Mouse (Mus musculus): ENCODE data around the gene Mettl6. TPM values are rescaled to one million over a fixed set of nuclear protein-coding genes. Genes with fewer than 3 reads are reported as not detected.

Mettl6 gene
- total RNA-seq, 2 experiments from 2014 or later = 8.6 to 11.7 TPM

DNA sequence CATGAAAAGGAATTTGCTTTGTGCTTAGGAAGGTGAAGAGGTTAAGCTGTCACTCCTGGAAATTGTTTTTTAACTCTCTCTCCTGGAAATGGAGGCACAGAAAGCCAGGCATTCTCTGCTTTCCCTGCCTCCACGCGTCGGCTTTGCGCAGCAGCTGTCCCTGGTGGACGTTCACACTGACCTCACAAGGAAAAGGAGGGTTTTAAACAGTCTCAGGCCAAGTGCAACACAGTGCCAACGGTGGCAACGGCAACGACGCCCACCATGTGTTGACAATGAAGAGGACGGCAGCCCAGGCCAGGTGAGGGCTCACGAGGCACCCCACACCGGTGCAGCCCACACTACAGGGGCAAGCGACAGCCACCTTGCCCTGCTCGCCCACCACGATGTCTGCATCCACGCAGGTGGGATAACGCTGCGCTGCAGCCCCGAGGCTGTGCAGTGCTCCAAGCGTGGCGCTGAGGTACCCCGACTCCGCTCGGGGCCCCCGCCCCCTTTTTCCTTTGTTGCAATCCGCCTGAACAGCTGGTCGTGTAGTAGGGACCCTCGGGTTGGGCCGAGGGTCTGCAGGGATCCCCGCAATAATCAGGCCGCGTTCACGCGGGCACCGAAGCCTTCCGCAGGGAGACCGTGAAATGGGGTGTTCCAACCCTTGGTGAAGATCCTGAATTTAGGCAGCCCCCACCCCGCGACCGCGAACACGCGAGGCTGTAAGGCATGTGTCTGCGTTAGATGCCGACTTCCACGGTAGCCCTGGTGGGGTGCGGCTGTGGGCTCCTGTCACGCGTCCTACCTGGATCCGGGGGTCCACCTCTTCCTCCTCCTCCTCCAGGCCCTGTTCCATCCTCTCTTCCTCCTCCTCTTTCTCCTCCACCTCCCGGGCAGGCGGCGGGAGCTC lies 59.6 kb downstream of the Mettl6 start:
- intact Hi-C loops (cut with DNase I) = loop anchor here (2.0 kb wide), 1 partner anchor 20 kb away; no protein-coding TSS in a partner anchor
- no peak for DNase-seq (ENCODE audit: low spot score)

DNA sequence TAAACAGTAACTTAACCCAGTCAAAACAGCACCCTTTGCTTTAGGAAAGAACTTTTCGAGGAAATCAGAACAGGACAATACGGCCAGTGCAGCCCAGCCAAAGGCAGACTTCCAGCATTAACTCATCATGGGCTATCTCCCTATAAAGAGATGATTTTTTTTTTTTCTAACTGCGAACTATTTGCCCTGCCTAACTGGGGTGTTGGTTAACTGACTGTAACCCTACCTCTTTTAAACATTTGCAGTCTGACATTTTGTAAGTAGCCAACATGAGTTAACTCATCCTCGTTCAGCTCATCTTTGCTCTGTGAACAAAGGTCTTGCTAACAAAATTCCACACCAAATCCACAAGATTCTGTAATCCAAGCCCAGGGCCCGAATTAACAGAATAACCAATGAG lies 60.4 kb downstream of the Mettl6 start:
- intact Hi-C loops (cut with DNase I) = loop anchor here (2.0 kb wide), 1 partner anchor 20 kb away; no protein-coding TSS in a partner anchor
- DNase-seq (ENCODE audit: low spot score) = no peak

DNA sequence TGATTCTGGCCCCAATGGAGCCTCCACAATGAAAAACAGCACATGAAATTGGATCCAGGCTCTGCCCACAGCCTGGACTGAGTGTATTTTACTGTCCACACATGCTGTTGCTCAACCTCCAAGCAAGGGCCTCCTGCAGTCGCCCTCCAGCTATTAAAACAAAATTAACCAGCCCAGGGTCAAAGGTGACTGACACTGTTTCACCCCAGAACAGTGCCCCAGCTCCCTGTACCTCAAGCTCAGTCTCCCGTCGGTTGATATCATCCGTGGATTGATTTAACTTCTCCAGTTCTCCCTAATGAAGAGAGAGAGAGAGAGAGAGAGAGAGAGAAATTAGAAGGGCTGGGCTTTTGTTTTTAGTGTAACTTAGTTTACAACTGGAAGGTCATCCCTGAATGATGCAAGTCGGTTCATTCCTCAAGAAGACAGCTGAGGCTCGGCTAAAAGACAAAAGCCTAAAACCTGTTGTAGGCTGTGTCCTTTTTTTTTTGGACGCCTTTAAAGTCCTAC lies 60.9 kb downstream of the Mettl6 start:
- no peak for DNase-seq (ENCODE audit: low spot score)
- intact Hi-C loops (cut with DNase I) = loop anchor here (2.0 kb wide), 1 partner anchor 19 kb away; no protein-coding TSS in a partner anchor

DNA sequence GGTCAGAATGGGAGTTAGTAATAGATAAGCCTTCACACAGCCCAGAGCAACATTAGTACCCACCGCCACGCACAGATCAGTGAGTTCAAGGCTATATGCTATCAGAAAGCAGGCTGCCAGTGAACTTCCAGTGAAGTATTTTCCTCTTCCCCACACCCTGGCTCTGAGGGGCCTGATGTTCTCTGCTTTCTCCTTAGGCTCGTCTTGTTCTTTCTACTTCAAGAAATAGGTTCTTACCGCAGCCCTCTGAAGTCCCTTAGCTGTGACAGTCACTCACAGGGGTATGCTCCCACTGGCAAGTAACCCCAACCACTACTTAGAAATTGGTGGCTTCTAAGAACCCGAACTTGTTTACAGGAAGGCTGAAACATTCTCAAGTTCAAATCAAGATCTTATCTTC lies 61.7 kb downstream of the Mettl6 start:
- intact Hi-C loops (cut with DNase I) = no loop called here

DNA sequence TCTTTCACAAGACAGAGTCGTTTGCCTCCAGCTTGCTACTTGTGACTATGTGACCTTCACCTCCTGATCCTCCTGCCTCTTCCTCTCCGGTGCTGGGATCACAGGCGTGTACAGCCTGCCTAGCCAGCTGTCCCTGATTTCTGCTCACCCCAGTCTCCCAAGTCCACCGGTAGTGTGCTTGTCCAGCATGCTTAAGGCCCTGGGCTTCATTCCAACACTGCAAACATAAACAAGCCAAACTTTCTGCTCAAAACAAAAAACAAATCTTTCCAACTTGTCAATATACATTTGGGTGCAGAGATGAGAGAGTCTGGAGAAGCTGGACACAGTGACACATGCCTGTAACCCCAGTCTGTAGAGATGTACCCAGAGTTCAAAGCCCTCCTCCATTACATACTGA lies 62.4 kb downstream of the Mettl6 start:
- DNase-seq (ENCODE audit: low spot score) = no peak
- intact Hi-C loops (cut with DNase I) = no loop called here

More for the DNA sequence above, 61.7 kb downstream of the Mettl6 start:
- no peak for DNase-seq (ENCODE audit: low spot score)

DNA sequence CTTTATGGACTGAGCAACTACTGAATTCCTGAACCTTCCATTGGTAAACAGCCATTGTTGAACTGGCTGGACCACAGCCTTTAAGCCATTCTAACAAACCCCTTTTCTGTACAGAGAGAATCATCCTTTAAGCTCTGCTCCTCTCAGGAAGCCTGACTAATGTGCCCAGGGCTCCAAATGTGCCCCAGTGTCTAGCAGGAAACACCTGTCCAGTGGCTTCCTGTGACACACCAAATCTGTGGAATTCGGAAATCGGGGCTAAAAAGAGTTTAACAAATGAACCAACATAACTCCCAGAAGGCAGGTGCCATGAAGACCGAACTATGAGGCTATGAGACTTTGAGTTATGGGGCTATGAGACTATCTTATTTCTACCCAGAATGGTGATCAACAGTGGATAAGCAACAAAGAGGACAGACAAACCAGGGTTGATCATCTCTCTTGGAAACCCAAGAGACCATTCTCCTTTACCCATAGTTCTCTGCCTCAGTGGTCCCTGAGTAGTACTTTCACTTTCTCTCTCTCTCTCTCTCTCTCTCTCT lies 63.0 kb downstream of the Mettl6 start:
- intact Hi-C loops (cut with DNase I) = no loop called here
- no peak for DNase-seq (ENCODE audit: low spot score)

DNA sequence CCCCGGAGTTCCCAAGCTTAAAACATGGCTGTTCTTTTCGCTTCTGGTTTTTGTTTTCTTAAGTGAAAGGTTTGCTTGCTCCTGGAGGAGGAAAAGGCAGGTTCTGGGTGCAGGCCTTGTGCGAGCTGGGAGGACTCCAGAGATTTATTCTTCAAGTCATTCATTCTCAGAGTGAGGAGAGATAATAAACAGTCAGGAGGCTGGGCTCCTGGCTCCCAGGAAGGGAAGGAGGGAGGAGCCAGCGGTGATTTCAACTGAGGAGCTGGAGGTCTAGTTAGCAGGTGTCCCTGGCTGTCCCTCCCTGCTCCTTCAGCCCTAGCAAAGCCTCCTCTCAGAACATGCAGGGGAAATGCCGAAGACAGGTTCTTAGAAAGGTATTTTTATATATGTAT lies 65.8 kb downstream of the Mettl6 start:
- no peak for DNase-seq (ENCODE audit: low spot score)
- intact Hi-C loops (cut with DNase I) = loop anchor here (2.0 kb wide), 1 partner anchor 16 kb away; no protein-coding TSS in a partner anchor

DNA sequence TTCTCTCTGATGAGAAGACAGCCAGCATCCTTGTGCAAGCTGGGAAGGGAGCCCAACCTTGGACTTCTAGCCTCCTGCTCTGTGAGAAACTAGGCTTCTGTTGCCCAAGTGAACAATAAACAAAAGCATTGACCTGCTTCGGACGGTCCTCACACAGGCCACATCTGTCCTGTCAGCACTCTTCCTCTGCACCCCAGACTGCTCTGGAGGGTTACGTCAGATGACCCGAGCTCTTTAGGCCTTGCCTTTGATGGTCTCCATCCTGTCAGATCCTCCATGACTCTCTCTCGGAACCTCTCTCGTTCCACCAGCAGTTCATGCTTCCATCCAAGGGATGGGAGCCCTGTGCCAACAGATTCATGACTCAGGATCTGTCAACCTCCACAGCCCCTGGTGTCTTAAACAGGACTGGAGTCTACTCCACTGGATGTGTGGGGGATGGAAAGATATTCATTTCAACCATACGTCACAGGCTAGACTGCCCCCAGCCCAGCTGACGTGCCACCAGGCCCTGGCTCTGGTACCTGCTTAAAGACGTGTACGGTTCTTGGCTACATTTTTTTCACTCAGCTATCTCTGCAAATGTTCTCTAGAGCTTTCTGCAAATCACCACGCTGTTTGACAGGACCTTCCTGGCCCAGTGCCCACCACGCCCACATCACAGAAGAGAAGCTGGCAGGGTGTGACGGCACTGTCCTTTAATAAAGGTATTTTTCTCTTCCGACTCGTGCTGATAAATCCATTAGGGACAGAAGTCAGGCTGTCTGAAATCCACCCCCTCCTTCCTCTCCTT lies 66.4 kb downstream of the Mettl6 start:
- intact Hi-C loops (cut with DNase I) = loop anchor here (2.0 kb wide), 1 partner anchor 16 kb away; no protein-coding TSS in a partner anchor
- peak; percentile 66 for DNase-seq (ENCODE audit: low spot score)

Other genes starting within 250 kb of the Mettl6 start
- 1 to 10 TPM; 3.4 to 4.1 TPM for gene Phf7, start 243.7 kb downstream of the Mettl6 start, total RNA-seq (2021)
- 10 to 100 TPM; 39.5 to 45.5 TPM for gene Bap1, start 243.6 kb downstream of the Mettl6 start, total RNA-seq (2021)
- gene Dnah1, start 171.1 kb downstream of the Mettl6 start, total RNA-seq (2021) = under 1 TPM; 0.03 to 0.11 TPM
- gene Capn7, start 158.4 kb downstream of the Mettl6 start, total RNA-seq (2021) = 10 to 100 TPM; 31.0 to 32.0 TPM
- 10 to 100 TPM; 41.0 to 58.1 TPM for gene Sh3bp5, start 59.0 kb downstream of the Mettl6 start, total RNA-seq (2021)
- gene Eaf1, start 641 bp downstream of the Mettl6 start, total RNA-seq (2021) = 10 to 100 TPM; 10.7 to 11.4 TPM
- gene Colq, start 96.3 kb upstream of the Mettl6 start, total RNA-seq (2021) = 10 to 100 TPM in 1 of 2 experiments, 1 to 10 TPM in 1; 9.3 to 11.9 TPM
- 1 to 10 TPM in 1 of 2 experiments, under 1 TPM in 1; 0.47 to 1.5 TPM for gene Gm49387, start 145.8 kb upstream of the Mettl6 start, total RNA-seq (2021)
- 10 to 100 TPM in 1 of 2 experiments, 1 to 10 TPM in 1; 9.1 to 10.4 TPM for gene Btd, start 146.0 kb upstream of the Mettl6 start, total RNA-seq (2021)
- 10 to 100 TPM in 1 of 2 experiments, 1 to 10 TPM in 1; 5.7 to 13.6 TPM for gene Hacl1, start 146.2 kb upstream of the Mettl6 start, total RNA-seq (2021)

Measured in heart, postnatal 25 days (tissue).